Mouse (Mus musculus) ES-Bruce4 (cell line): ENCODE measurements around the gene Ywhab. TPM values are rescaled to one million over a fixed set of nuclear protein-coding genes. Genes with fewer than 3 reads are reported as not detected.
A peak's percentile ranks its signal among the peaks of the same experiment; 100 is the strongest.

Source experiments
- H3K27ac ChIP-seq: 2 replicates; pipeline ENCODE4 v1.5.1; 2012; ENCODE audit warnings: low read length, inconsistent platforms; ENCODE audit not compliant: insufficient read depth
- H3K27me3 ChIP-seq: 2 replicates; pipeline ENCODE4 v1.6.1; 2012; ENCODE audit warnings: mild to moderate bottlenecking, low read length, inconsistent platforms; ENCODE audit not compliant: control insufficient read depth, poor library complexity, insufficient read depth, severe bottlenecking
- H3K36me3 ChIP-seq: 2 replicates; pipeline ENCODE4 v1.6.1; 2012; ENCODE audit warnings: inconsistent platforms, mild to moderate bottlenecking, low read length, moderate library complexity; ENCODE audit not compliant: control insufficient read depth, poor library complexity, insufficient read depth, severe bottlenecking
- H3K4me1 ChIP-seq: one replicate; pipeline ENCODE4 v1.8.1; 2011; ENCODE audit warnings: low read length; ENCODE audit not compliant: control insufficient read depth, insufficient read depth
- H3K4me3 ChIP-seq: 2 replicates; pipeline ENCODE4 v1.5.1; 2011; ENCODE audit warnings: low read depth, mild to moderate bottlenecking, low read length
- H3K9ac ChIP-seq: 2 replicates; pipeline ENCODE4 v1.6.1; 2012; ENCODE audit warnings: low read depth, mild to moderate bottlenecking, inconsistent platforms; ENCODE audit not compliant: poor library complexity, severe bottlenecking
- H3K9me3 ChIP-seq: replicated peaks from 2 replicates; pipeline ENCODE4 v1.6.1; 2012; ENCODE audit warnings: mild to moderate bottlenecking, low read length, inconsistent platforms; ENCODE audit not compliant: control insufficient read depth, poor library complexity, insufficient read depth, severe bottlenecking
- CTCF ChIP-seq: IDR thresholded peaks from one replicate; pipeline ENCODE4 v1.8.1; 2011; ENCODE audit warnings: low read depth, low read length
- EP300 ChIP-seq: IDR thresholded peaks from 2 replicates; pipeline ENCODE4 v1.6.1; 2011; ENCODE audit warnings: low read depth, low read length; ENCODE audit not compliant: insufficient read depth
- POLR2A ChIP-seq: IDR thresholded peaks from one replicate; pipeline ENCODE4 v1.8.1; 2011; ENCODE audit warnings: low read length; ENCODE audit not compliant: insufficient read depth
- polyA plus RNA-seq: library from polyadenylated mRNA; stranded (reverse); fragments of >200 nt; gene quantifications from 2 replicates; pipeline ENCODE4 v1.2.4, GENCODE M21; 2011; ENCODE audit warnings: low read depth; ENCODE audit not compliant: missing spikeins, insufficient read depth, insufficient read length

Ywhab gene
- polyA plus RNA-seq, 1 experiment: 137 TPM

DNA sequence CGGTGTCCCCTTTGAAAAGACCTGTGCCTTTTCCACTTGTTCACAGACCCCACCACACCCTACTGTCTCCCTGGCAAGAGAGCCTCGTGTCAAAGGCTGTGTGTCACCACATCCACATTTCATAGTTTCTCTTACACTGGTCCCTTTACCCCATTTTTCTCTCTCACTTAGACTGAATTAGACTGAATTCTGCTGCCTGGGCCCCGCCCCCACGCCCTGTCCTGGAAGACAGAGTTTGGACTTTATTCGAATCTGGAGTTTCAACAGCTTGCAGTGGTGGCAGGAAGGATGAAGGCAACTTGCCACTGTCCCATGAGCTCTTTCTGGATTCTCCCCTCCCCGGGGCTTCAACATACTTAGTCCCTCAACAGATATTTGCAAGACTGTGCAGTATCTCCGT lies 29.1 kb upstream of the Ywhab start:
- H3K36me3 ChIP-seq: no peaks in the 10 kb centered on the region
- no peak overlapping the region for H3K27ac ChIP-seq
- H3K4me3 ChIP-seq: no peak overlapping the region
- TF ChIP-seq POLR2A (no peak), EP300 (no peak), CTCF (no peak)
- H3K9ac ChIP-seq: no peak overlapping the region
- H3K27me3 ChIP-seq: no peaks in the 10 kb centered on the region
- no peaks in the 10 kb centered on the region for H3K4me1 ChIP-seq
- H3K9me3 ChIP-seq: no peaks in the 10 kb centered on the region; the same call in 1 of the 2 replicates

DNA sequence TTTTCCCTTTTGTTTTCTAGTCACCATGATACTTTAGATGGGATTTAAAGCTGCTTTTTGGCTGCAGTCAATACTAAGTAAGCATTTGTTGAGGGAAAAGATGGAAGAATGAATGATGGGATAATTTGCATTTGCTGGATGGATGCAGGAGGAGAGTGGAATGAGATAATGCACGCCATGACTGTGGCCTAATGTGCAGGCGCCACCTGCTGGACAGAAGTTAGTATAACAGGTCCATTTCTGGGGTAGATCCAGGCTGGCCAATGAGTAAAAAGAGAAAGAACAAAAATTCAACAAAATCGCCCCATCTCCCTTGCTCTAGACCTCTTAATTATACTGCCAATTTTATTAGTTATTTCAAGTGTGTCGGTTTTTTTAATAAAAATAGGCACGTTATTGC lies 26.2 kb upstream of the Ywhab start:
- H3K27me3 ChIP-seq: no peaks in the 10 kb centered on the region
- H3K9me3 ChIP-seq: 0 out of 2 replicates have a peak, but pooled peaks cover 6% of the 10 kb centered on the region
- TF ChIP-seq POLR2A: no peak
- peak; percentile 94 for TF ChIP-seq CTCF
- H3K27ac ChIP-seq: no peak overlapping the region
- H3K4me3 ChIP-seq: no peak overlapping the region
- no peaks in the 10 kb centered on the region for H3K36me3 ChIP-seq
- no peak overlapping the region for H3K9ac ChIP-seq
- H3K4me1 ChIP-seq: no peaks in the 10 kb centered on the region

DNA sequence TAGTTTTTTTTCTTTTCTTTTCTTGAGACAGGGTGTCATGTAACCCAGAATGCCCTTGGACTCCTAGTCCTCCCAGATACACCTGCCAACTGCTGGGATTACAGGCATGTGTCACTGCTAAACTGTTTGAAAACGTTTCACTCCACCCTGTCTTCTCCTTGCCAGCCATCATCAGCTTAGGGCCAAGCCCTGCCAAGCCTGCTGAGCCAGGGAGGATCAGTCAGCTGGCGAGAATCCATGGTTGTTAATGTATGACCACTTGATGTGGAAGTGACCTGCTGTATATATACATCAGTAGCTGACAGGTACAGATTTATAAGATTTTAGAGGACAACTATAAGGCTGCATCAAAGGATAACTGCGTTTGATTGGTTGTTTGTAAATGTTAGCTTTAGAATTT lies 24.4 kb upstream of the Ywhab start:
- H3K9ac ChIP-seq: no peak overlapping the region
- TF ChIP-seq EP300: no peak
- no peak for TF ChIP-seq POLR2A
- TF ChIP-seq CTCF: no peak
- H3K4me3 ChIP-seq: no peak overlapping the region
- 0 out of 2 replicates have a peak, but pooled peaks cover 6% of the 10 kb centered on the region for H3K9me3 ChIP-seq
- H3K27ac ChIP-seq: no peak overlapping the region
- H3K36me3 ChIP-seq: no peaks in the 10 kb centered on the region
- H3K27me3 ChIP-seq: no peaks in the 10 kb centered on the region
- no peaks in the 10 kb centered on the region for H3K4me1 ChIP-seq

- Histone ChIP-seq H3K9me3 (0 out of 2 replicates have a peak, but pooled peaks cover 6% of the 10 kb centered on the region), H3K36me3 (no peaks in the 10 kb centered on the region), H3K9ac (no peak overlapping the region), H3K27ac (no peak overlapping the region), H3K4me3 (no peak overlapping the region), H3K4me1 (no peaks in the 10 kb centered on the region), H3K27me3 (no peaks in the 10 kb centered on the region)
- TF ChIP-seq CTCF: no peak
- no peak for TF ChIP-seq POLR2A
- TF ChIP-seq EP300: no peak
Measured at GRCm38 (mm10) chr2:163974056-163974455, 20.7 kb upstream of the Ywhab start.

- H3K4me1 ChIP-seq: no peaks in the 10 kb centered on the region
- no peaks in the 10 kb centered on the region for H3K27me3 ChIP-seq
- H3K9ac ChIP-seq: no peak overlapping the region
- H3K27ac ChIP-seq: no peak overlapping the region
- TF ChIP-seq CTCF: no peak
- TF ChIP-seq POLR2A: no peak
- TF ChIP-seq EP300: no peak
- H3K9me3 ChIP-seq: 0 out of 2 replicates have a peak, but pooled peaks cover 6% of the 10 kb centered on the region
- no peaks in the 10 kb centered on the region for H3K36me3 ChIP-seq
- no peak overlapping the region for H3K4me3 ChIP-seq
Measured at GRCm38 (mm10) chr2:163976448-163976847, 18.3 kb upstream of the Ywhab start.

GRCm38 (mm10) chr2:163987233-163987632 lies 7.5 kb upstream of the Ywhab start:
- no peaks in the 10 kb centered on the region for H3K27me3 ChIP-seq
- no peak for TF ChIP-seq CTCF
- no peak for TF ChIP-seq EP300
- no peak for TF ChIP-seq POLR2A
- H3K4me3 ChIP-seq: no peak overlapping the region
- no peak overlapping the region for H3K9ac ChIP-seq
- no peaks in the 10 kb centered on the region for H3K4me1 ChIP-seq
- H3K27ac ChIP-seq: no peak overlapping the region
- no peaks in the 10 kb centered on the region for H3K9me3 ChIP-seq
- H3K36me3 ChIP-seq: no peaks in the 10 kb centered on the region
